Mouse (Mus musculus): ENCODE results near the gene Pigb. TPM values are rescaled to one million over a fixed set of nuclear protein-coding genes. Genes with fewer than 3 reads are reported as not detected.

Gene Pigb
- polyA plus RNA-seq, 1 experiment from 2014 or later, result 3.1 TPM

GRCm38 (mm10) chr9:72996806-72997205 lies 43.4 kb downstream of the Pigb start:
- no peak for ATAC-seq
- no peak for DNase-seq
- Histone ChIP-seq H3K9ac (replicated peaks) (no peak overlapping the region), H3K27ac (ENCODE audit: low read depth) (no peak overlapping the region), H3K4me2 (ENCODE audit: low read depth, low read length) (no peak overlapping the region), H3K27me3 (ENCODE audit: insufficient read depth, low read length) (no peaks in the 10 kb centered on the region), H3K9me3 (ENCODE audit: low read length) (no peaks in the 10 kb centered on the region), H3K4me3 (ENCODE audit: low read depth, low read length) (no peak overlapping the region), H3K36me3 (replicated peaks; ENCODE audit: insufficient read depth, low read length) (no peaks in the 10 kb centered on the region), H3K4me1 (ENCODE audit: insufficient read depth) (no peaks in the 10 kb centered on the region)
- TF ChIP-seq EP300 (IDR thresholded peaks at IDR 0.05; ENCODE audit: low read depth) (no peak), CTCF (IDR thresholded peaks at IDR 0.05; ENCODE audit: low read depth) (no peak)
- 73% methylated on average over 7 of the region's 7 CpGs for WGBS (ENCODE audit: insufficient replicate concordance)

DNA sequence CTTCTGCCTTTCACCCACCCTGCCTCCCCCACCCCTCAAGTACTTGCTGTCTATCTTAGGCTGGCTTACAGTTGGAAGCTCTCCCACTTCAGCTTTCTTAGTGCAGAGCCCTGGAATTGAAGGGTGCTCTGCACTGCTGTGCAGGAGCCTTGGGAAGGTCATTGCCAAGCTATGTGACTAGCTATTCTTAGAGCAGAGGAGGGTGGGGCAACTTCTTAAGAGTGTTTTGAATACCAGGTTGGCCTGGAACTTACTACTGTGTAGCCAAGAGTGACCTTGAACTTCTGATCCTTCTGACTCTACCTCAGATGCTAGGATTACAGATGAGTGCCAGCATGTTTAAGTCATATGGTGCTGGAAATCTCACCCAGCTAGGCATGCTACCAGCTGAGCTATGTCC lies 44.0 kb downstream of the Pigb start:
- TF ChIP-seq CTCF (IDR thresholded peaks at IDR 0.05; ENCODE audit: low read depth), result no peak
- TF ChIP-seq EP300 (IDR thresholded peaks at IDR 0.05; ENCODE audit: low read depth), result no peak
- H3K27ac ChIP-seq (ENCODE audit: low read depth), result no peak overlapping the region

DNA sequence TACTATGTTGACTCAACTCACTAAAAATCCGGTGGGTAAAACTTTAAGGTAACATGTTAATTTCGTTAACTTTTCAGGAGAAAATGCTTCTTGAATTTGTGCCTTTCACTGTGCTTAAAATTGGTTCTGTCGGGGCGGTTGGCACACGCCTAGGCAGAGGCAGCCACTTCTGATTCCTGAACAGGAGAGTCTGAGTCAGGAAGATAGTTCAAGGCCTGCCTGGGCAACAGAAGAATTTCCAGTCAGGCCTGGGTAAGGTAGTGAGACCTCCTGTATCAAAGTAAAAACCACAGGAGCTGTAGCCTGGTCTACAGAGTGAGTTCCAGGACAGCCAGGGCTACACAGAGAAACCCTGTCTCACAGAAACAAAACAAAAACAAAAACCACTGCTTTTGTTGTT lies 47.6 kb downstream of the Pigb start:
- WGBS (ENCODE audit: insufficient replicate concordance), result 75% methylated on average over 5 of the region's 5 CpGs
- no peaks in the 10 kb centered on the region for H3K9me3 ChIP-seq (ENCODE audit: low read length)
- H3K4me1 ChIP-seq (ENCODE audit: insufficient read depth), result peaks cover 5% of the 10 kb centered on the region
- H3K27me3 ChIP-seq (ENCODE audit: insufficient read depth, low read length), result no peaks in the 10 kb centered on the region
- no peak for ATAC-seq
- H3K9ac ChIP-seq (replicated peaks), result no peak overlapping the region
- no peak for TF ChIP-seq EP300 (IDR thresholded peaks at IDR 0.05; ENCODE audit: low read depth)
- TF ChIP-seq CTCF (IDR thresholded peaks at IDR 0.05; ENCODE audit: low read depth), result no peak
- no peak overlapping the region for H3K4me2 ChIP-seq (ENCODE audit: low read depth, low read length)
- no peak overlapping the region for H3K27ac ChIP-seq (ENCODE audit: low read depth)
- no peak for DNase-seq
- no peaks in the 10 kb centered on the region for H3K36me3 ChIP-seq (replicated peaks; ENCODE audit: insufficient read depth, low read length)
- no peak overlapping the region for H3K4me3 ChIP-seq (ENCODE audit: low read depth, low read length)

More for the DNA sequence above, 44.0 kb downstream of the Pigb start:
- Histone ChIP-seq H3K27me3 (ENCODE audit: insufficient read depth, low read length) (no peaks in the 10 kb centered on the region), H3K4me1 (ENCODE audit: insufficient read depth) (no peaks in the 10 kb centered on the region), H3K9ac (replicated peaks) (no peak overlapping the region), H3K4me2 (ENCODE audit: low read depth, low read length) (no peak overlapping the region), H3K36me3 (replicated peaks; ENCODE audit: insufficient read depth, low read length) (no peaks in the 10 kb centered on the region), H3K9me3 (ENCODE audit: low read length) (no peaks in the 10 kb centered on the region), H3K4me3 (ENCODE audit: low read depth, low read length) (no peak overlapping the region)
- ATAC-seq, result no peak
- DNase-seq, result no peak

DNA sequence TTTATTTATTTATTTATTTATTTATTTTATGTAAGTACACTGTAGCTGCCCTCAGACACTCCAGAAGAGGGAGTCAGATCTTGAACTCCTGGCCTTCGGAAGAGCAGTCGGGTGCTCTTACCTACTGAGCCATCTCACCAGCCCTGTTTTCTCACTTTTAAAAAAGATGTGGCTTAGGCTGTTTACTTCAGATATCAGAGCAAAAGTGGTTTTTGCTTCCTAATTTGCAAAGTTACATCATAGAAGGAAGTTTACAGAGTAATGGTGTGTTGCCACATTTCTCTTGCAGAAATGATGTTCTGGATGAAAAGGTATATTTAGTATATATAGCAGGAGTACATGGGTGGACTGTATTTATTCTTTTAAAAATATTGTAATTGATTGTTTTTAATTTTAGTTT lies 48.8 kb downstream of the Pigb start:
- ATAC-seq, result no peak
- Histone ChIP-seq H3K9me3 (ENCODE audit: low read length) (no peaks in the 10 kb centered on the region), H3K9ac (replicated peaks) (no peak overlapping the region), H3K27me3 (ENCODE audit: insufficient read depth, low read length) (no peaks in the 10 kb centered on the region), H3K36me3 (replicated peaks; ENCODE audit: insufficient read depth, low read length) (no peaks in the 10 kb centered on the region), H3K4me3 (ENCODE audit: low read depth, low read length) (no peak overlapping the region), H3K4me2 (ENCODE audit: low read depth, low read length) (peak overlapping the region; percentile 15; the same call in 1 of the 2 replicates), H3K27ac (ENCODE audit: low read depth) (0 out of 2 replicates have a peak overlapping the region, but pooled peaks have one; percentile 18), H3K4me1 (ENCODE audit: insufficient read depth) (peaks cover 9% of the 10 kb centered on the region)
- TF ChIP-seq CTCF (IDR thresholded peaks at IDR 0.05; ENCODE audit: low read depth), result no peak
- TF ChIP-seq EP300 (IDR thresholded peaks at IDR 0.05; ENCODE audit: low read depth), result 0 out of 2 replicates have a peak, but pooled peaks have one; percentile 6
- 89% methylated on average over 2 of the region's 2 CpGs for WGBS (ENCODE audit: insufficient replicate concordance)
- DNase-seq, result no peak

GRCm38 (mm10) chr9:72988706-72989105 lies 51.5 kb downstream of the Pigb start:
- 77% methylated on average over 5 of the region's 5 CpGs for WGBS (ENCODE audit: insufficient replicate concordance)
- H3K36me3 ChIP-seq (replicated peaks; ENCODE audit: insufficient read depth, low read length), result no peaks in the 10 kb centered on the region
- ATAC-seq (no peak), DNase-seq (no peak)
- peaks cover 20% of the 10 kb centered on the region for H3K4me1 ChIP-seq (ENCODE audit: insufficient read depth)
- no peaks in the 10 kb centered on the region for H3K9me3 ChIP-seq (ENCODE audit: low read length)
- no peaks in the 10 kb centered on the region for H3K27me3 ChIP-seq (ENCODE audit: insufficient read depth, low read length)
- H3K4me2 ChIP-seq (ENCODE audit: low read depth, low read length), result no peak overlapping the region
- H3K4me3 ChIP-seq (ENCODE audit: low read depth, low read length), result no peak overlapping the region
- no peak overlapping the region for H3K27ac ChIP-seq (ENCODE audit: low read depth)
- TF ChIP-seq EP300 (IDR thresholded peaks at IDR 0.05; ENCODE audit: low read depth), result no peak
- TF ChIP-seq CTCF (IDR thresholded peaks at IDR 0.05; ENCODE audit: low read depth), result no peak
- H3K9ac ChIP-seq (replicated peaks), result no peak overlapping the region

GRCm38 (mm10) chr9:72987703-72988102 lies 52.5 kb downstream of the Pigb start:
- Histone ChIP-seq H3K4me2 (ENCODE audit: low read depth, low read length) (no peak overlapping the region), H3K27me3 (ENCODE audit: insufficient read depth, low read length) (no peaks in the 10 kb centered on the region), H3K4me1 (ENCODE audit: insufficient read depth) (peaks cover 20% of the 10 kb centered on the region), H3K36me3 (replicated peaks; ENCODE audit: insufficient read depth, low read length) (no peaks in the 10 kb centered on the region), H3K9me3 (ENCODE audit: low read length) (no peaks in the 10 kb centered on the region), H3K4me3 (ENCODE audit: low read depth, low read length) (no peak overlapping the region), H3K27ac (ENCODE audit: low read depth) (no peak overlapping the region), H3K9ac (replicated peaks) (no peak overlapping the region)
- TF ChIP-seq CTCF (IDR thresholded peaks at IDR 0.05; ENCODE audit: low read depth), result no peak
- WGBS (ENCODE audit: insufficient replicate concordance), result 47% methylated on average over 3 of the region's 3 CpGs
- no peak for ATAC-seq
- no peak for DNase-seq

All from liver, postnatal 0 days (tissue).